Mouse (Mus musculus): ENCODE measurements around the gene Cdadc1. TPM values are rescaled to one million over a fixed set of nuclear protein-coding genes. Genes with fewer than 3 reads are reported as not detected.

The Cdadc1 gene
- 38.6 TPM for polyA plus RNA-seq (2021)

DNA sequence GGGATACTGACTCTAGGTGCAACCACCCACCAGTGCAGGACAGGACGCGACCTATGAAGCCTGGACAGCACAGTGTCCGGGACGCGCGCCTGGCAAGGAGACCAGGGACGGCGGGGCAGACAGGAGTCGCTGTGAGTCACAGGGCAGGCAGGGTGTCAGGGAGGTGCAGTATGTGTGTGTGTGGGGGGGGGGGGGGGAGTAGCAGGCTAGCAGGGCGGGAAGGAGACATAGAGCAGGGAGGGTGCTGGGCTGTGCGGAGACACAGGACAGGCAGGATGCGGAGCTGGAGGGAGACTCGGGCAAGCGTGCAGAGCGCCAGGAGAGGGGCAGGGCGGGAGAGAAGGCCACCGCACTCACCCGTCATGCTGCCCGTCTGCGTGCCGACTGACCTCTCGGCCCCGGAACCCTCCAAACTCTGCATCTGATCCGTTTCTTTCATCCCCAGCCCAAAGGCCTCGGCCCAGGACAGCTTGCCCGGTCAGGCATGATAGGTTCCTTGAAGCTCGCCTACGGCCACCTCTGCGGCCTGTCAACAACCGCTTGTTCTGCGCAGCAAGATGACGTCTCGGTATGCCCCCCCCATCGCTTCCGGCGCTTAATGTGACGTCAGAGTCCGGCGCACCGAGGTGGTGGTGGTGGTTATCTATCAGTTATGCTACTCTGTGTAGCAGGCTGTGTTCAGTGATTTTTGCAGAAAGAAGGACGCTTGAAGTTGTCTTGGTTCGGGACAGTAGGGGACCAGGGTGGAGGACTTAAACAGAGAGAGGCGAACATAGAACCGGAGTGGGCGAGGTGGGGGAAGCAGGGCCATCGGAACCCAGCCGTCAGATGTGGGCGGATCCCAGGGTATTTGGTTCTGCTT is at the start of gene Cdadc1:
Cdadc1 (minus strand) TSS at position 562 of the 862 bp plus-strand sequence.
- DNase-seq (ENCODE audit: low read depth, low spot score) (peak; percentile 68), ATAC-seq (peak; percentile 70)
- ChIA-PET CTCF (interaction anchor here (1.2 to 1.4 kb wide), 3 partner anchors 42 to 145 kb away, joined by 3 to 4 read pairs (median 3); no protein-coding TSS in a partner anchor), POLR2A (interaction anchor here (0.5 kb wide), 1 partner anchor 339 kb away, joined by 3 read pairs; no protein-coding TSS in a partner anchor)
- TF ChIP-seq CTCF (IDR thresholded peaks at IDR 0.05): no peak
- in situ Hi-C loops (cut with MboI; ENCODE audit: low pct_unique_long_range_greater_than_20kb): no loop called here
- H3K27me3 ChIP-seq: peaks cover 25% of the 10 kb centered on the region

DNA sequence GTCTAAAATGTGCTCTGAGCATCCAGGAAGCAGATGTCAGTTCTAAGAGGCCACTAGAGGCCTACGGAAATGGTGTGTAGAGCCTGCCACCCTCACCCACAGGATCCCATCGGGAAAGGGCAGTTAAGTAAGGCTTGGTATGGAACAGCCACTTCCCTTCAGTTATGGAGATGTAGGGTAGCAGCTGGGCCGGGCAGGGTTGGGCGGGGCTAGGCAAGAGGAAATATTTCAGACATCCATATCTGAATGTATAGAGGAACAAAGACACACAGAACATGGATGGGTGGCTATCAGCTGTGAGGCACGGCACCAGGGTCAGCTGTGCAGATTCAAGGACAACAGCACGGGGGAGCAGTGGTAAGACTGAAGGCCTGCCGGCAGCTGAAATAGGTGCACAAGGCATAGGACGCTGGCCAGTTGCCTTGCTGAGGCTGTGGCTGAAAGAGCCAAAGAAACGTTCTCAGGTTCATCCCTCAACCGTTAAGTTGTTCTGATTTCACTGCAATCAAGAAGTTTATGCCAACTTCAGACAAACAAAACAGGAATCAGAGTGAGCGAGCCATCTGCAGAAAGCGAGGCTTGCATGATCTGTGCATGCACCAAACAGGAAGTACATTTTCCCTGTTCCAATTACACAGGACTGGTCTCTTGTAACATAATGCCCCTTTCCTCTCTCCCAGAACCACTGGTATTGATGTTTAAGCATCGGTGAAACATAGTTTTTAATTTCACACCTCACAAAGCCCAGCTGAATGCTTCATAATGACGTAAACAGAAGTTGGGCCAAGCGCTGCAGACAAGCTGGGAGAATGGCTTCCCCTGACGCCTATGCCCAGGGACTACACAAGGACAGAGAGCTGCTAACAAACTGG is 49.3 kb upstream of the Cdadc1 start:
- no peak for DNase-seq (ENCODE audit: low read depth, low spot score)
- POLR2A ChIA-PET: interaction anchor here (0.7 kb wide), 1 partner anchor 34 kb away, joined by 5 read pairs; no protein-coding TSS in a partner anchor

DNA sequence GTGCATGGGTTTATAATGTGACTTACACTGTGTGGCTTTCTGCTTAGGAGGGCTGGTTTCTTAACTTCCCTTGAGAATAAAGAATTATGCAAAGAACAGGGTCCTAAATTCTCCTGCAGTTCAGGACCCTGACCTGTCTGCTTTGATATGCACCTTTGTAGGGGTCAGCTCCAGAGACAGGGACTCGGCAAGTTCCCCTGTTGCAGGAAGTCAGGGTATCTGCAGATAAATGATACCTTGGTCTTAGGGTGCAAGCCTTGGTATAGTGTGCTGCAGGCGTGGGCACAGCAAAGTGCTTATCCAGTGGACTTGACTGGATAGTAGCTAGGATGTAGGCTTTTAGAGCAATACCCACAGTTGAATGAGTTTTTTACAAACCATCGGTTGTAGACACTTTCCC is 47.1 kb upstream of the Cdadc1 start:
- peaks cover 18% of the 10 kb centered on the region for H3K27me3 ChIP-seq
- no peak for ATAC-seq
- no peak for TF ChIP-seq CTCF (IDR thresholded peaks at IDR 0.05)
- CTCF ChIA-PET: no interaction called here
- DNase-seq (ENCODE audit: low read depth, low spot score): no peak
- in situ Hi-C loops (cut with MboI; ENCODE audit: low pct_unique_long_range_greater_than_20kb): no loop called here
- POLR2A ChIA-PET: no interaction called here

More for the DNA sequence above, 49.3 kb upstream of the Cdadc1 start:
- in situ Hi-C loops (cut with MboI; ENCODE audit: low pct_unique_long_range_greater_than_20kb): no loop called here
- ATAC-seq: no peak
- CTCF ChIA-PET: no interaction called here
- peaks cover 6% of the 10 kb centered on the region for H3K27me3 ChIP-seq
- no peak for TF ChIP-seq CTCF (IDR thresholded peaks at IDR 0.05)

DNA sequence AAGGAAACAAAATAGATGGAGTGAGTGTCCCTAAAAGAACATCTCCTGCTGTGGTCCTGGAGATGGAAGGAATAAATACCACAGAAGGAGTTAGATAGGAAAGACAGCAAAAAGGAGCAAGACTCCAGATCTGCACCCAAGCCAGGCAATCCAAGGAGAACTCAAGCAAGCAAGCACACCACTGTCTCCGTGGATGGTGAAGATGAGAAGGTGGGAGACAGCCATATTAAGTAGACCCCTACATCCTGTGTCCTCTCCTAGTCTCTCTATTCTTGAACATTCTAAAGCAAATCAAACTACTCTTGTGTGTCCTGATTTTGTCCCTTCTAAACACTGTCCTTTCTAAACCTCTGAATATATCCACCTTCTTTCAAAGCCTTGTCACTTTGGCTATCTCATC is 46.4 kb upstream of the Cdadc1 start:
- CTCF ChIA-PET: no interaction called here
- no peak for TF ChIP-seq CTCF (IDR thresholded peaks at IDR 0.05)
- in situ Hi-C loops (cut with MboI; ENCODE audit: low pct_unique_long_range_greater_than_20kb): no loop called here
- DNase-seq (ENCODE audit: low read depth, low spot score) (no peak), ATAC-seq (no peak)
- POLR2A ChIA-PET: no interaction called here
- H3K27me3 ChIP-seq: peaks cover 25% of the 10 kb centered on the region

DNA sequence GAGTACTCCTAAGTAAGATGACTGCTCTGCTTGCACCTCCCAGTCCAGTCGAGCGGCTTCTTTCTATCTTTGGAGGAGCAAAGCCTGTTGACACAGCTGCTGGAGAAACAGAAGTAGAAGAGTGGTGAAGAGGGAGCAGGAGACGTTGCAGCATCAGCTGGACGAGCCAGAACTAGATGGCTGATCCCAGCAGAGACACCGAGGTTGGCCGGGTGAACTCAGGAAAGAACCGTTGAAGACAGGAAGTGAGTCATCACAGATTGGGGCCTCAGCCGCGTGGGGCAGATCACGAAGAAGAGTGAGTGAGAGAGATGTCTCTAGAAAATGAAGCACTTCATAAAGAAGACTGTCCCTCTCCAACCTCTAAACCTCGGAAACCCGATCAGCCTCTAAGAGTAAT is 45.8 kb upstream of the Cdadc1 start:
- no peak for ATAC-seq
- POLR2A ChIA-PET: no interaction called here
- peaks cover 28% of the 10 kb centered on the region for H3K27me3 ChIP-seq
- CTCF ChIA-PET: no interaction called here
- no peak for DNase-seq (ENCODE audit: low read depth, low spot score)
- TF ChIP-seq CTCF (IDR thresholded peaks at IDR 0.05): no peak
- in situ Hi-C loops (cut with MboI; ENCODE audit: low pct_unique_long_range_greater_than_20kb): no loop called here

DNA sequence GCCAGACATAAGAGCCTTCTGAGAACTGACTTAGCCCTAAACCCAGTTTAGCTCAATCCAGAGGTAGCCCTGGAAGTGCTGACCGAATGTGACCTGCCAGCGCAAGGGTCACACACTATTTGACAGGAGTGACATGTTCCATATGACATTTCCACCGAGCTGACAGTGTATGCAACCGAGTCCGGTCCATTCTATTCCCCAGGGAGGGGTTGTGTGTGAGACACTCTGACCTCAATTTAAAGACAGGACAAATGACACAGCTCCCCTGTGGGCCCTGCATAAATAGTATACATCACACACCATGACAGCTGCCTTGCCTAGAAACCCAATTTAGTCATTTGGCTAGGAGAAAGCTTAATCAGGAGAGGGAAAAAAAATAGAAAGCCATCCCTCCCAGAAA is 44.1 kb upstream of the Cdadc1 start:
- in situ Hi-C loops (cut with MboI; ENCODE audit: low pct_unique_long_range_greater_than_20kb): no loop called here
- TF ChIP-seq CTCF (IDR thresholded peaks at IDR 0.05): no peak
- DNase-seq (ENCODE audit: low read depth, low spot score) (no peak), ATAC-seq (no peak)
- H3K27me3 ChIP-seq: peaks cover 40% of the 10 kb centered on the region
- POLR2A ChIA-PET: no interaction called here
- CTCF ChIA-PET: no interaction called here

DNA sequence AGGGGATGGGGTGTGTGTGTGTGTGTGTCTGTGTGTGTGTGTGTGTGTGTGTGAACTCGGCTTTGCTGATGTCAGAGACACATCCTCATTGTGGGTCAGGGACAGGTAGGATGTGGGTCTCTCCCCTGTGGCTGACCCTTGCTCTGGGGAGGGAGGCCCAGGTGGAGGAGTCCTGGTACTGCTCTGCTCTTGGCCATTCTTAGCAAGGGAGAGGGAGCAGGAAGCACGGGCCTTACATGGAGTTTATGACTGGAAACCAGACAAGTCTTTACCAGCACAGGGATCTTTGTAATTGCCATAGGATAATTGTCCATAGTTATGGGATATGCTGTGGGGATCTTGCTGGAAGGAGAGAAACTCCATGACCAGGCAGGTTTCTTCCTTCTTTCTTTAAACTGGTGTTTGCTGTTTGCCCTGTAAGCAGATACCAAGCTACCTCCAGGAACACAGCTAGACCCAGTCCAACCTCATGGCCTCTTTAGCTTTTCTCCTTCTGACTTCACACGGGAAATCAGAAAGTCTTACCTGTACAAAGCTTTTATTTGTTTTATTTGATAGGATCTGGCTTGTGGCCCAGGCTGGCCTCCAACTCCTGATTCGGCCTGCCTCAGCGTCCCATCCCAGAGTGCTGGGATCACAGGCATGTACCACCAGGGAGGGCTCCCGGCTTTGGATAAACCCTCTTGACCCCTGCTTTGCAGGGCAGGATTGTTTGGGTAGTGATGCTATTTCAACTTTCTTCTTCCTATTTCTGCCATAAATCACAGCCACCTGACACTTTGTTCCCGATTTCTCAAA is 41.3 kb upstream of the Cdadc1 start:
- in situ Hi-C loops (cut with MboI; ENCODE audit: low pct_unique_long_range_greater_than_20kb): no loop called here
- H3K27me3 ChIP-seq: peaks cover 53% of the 10 kb centered on the region
- POLR2A ChIA-PET: no interaction called here
- CTCF ChIA-PET: no interaction called here
- TF ChIP-seq CTCF (IDR thresholded peaks at IDR 0.05): no peak
- DNase-seq (ENCODE audit: low read depth, low spot score): no peak
- no peak for ATAC-seq

DNA sequence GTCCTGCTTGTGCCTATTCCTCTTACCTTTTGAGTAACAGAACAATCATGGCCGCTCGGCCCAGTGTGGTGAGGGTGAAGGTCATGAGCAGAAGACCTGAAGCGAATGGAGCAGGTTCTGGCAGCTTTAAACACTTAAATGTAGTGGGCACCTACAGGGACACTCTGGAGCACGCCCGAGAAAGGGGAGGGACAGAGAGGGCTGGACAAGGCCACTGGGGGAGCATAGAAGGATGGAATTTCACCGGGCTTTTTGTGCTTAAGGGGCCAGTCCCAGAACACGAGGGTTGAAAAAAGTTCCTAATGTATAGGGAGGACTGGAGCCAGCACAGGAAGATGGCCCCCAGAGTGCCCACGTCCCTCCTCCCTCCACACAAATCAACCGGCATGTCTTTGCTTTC is 36.2 kb upstream of the Cdadc1 start:
- DNase-seq (ENCODE audit: low read depth, low spot score) (no peak), ATAC-seq (no peak)
- H3K27me3 ChIP-seq: peaks cover 39% of the 10 kb centered on the region
- ChIA-PET CTCF (interaction anchor here (1.6 kb wide), 1 partner anchor 23 kb away, joined by 4 read pairs; no protein-coding TSS in a partner anchor), POLR2A (no interaction called here)
- TF ChIP-seq CTCF (IDR thresholded peaks at IDR 0.05): no peak
- in situ Hi-C loops (cut with MboI; ENCODE audit: low pct_unique_long_range_greater_than_20kb): no loop called here

DNA sequence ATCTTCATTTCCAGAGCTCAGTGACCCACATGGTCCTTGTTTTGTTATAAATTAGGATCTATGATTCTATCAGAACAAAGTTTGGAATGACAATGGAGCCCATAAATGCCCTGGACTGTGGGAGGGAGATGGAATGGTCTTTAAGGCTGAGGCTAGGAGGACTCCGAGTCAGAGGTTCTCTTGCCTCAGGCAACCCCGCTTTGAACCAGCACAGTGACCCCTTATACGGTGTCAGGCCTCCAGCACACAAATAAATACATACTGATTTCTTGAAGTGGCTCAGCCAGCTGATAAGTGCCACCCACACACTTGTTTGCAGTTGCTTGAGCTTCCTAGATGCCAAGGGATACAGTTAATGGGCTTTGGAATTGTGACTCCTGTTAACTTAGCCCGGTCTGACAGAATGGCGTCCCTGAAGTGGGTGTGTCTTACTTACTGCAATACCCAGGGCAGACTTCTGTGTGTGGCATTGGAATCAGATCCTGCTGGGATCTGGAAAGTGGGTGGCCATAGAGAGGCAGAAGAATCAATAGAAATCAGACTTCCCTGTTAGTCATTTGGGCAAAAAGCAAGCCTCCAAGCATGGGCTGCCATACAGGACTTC is 35.6 kb upstream of the Cdadc1 start:
- H3K27me3 ChIP-seq: peaks cover 36% of the 10 kb centered on the region
- CTCF ChIA-PET: no interaction called here
- in situ Hi-C loops (cut with MboI; ENCODE audit: low pct_unique_long_range_greater_than_20kb): no loop called here
- no peak for TF ChIP-seq CTCF (IDR thresholded peaks at IDR 0.05)
- DNase-seq (ENCODE audit: low read depth, low spot score) (no peak), ATAC-seq (no peak)
- POLR2A ChIA-PET: no interaction called here

DNA sequence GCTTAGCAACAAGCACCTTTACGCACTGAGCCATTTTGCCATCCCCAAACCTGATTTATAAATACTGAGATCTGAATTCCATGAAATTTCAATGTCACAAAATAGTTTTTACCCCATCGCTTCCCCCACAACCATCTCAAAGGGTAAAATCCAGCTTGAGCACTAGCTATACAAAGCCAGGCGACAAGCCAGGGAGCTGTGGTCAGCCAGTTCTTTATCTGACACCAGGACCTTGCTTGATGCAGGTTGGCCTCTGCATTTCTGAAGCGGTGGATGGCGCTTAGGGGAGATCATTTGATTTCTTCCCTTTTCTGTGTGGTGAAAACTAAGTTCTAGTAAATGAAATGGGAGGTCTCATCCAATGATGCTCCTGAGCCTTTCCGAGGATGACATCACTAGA is 34.3 kb upstream of the Cdadc1 start:
- peaks cover 37% of the 10 kb centered on the region for H3K27me3 ChIP-seq
- in situ Hi-C loops (cut with MboI; ENCODE audit: low pct_unique_long_range_greater_than_20kb): no loop called here
- POLR2A ChIA-PET: no interaction called here
- CTCF ChIA-PET: no interaction called here
- DNase-seq (ENCODE audit: low read depth, low spot score): no peak
- TF ChIP-seq CTCF (IDR thresholded peaks at IDR 0.05): no peak
- ATAC-seq: no peak
